Mouse (Mus musculus) forebrain, postnatal 0 days (tissue): ENCODE results near the gene Hormad1. TPM values are rescaled to one million over a fixed set of nuclear protein-coding genes. Genes with fewer than 3 reads are reported as not detected.

ENCODE experiments used
- ATAC-seq: fragments of 200-750 bp; cut with Nextera tagmentation; 2 replicates; pipeline ENCODE4 v1.8.0; 2017; ENCODE audit warnings: mild to moderate bottlenecking, moderate library complexity
- DNase-seq: peaks from one replicate; pipeline ENCODE4 v3.0.0-alpha.2; 2015
- H3K27ac ChIP-seq: fragments of 300-500 bp; sonication (generic); 2 replicates; pipeline ENCODE4 v1.5.1; 2014; ENCODE audit warnings: low read depth, mild to moderate bottlenecking, antibody characterized with exemption, low read length, moderate library complexity, mixed read lengths
- H3K27me3 ChIP-seq: fragments of 300-500 bp; sonication (generic); 2 replicates; pipeline ENCODE4 v1.6.1; 2014; ENCODE audit warnings: mild to moderate bottlenecking, low read length, mixed read lengths; ENCODE audit not compliant: insufficient read depth
- H3K36me3 ChIP-seq: fragments of 300-500 bp; sonication (generic); 2 replicates; pipeline ENCODE4 v1.6.1; 2014; ENCODE audit warnings: mild to moderate bottlenecking, moderate library complexity; ENCODE audit not compliant: insufficient read depth
- H3K4me1 ChIP-seq: fragments of 300-500 bp; sonication (generic); 2 replicates; pipeline ENCODE4 v1.6.1; 2014; ENCODE audit warnings: antibody characterized with exemption; ENCODE audit not compliant: insufficient read depth
- H3K4me2 ChIP-seq: fragments of 300-500 bp; sonication (generic); 2 replicates; pipeline ENCODE4 v1.6.1; 2014; ENCODE audit warnings: low read depth, mild to moderate bottlenecking, moderate library complexity
- H3K4me3 ChIP-seq: fragments of 300-500 bp; sonication (generic); 2 replicates; pipeline ENCODE4 v1.5.1; 2014; ENCODE audit warnings: low read depth, low read length, mixed read lengths
- H3K9ac ChIP-seq: fragments of 300-500 bp; sonication (generic); 2 replicates; pipeline ENCODE4 v1.6.1; 2014; ENCODE audit warnings: mild to moderate bottlenecking
- H3K9me3 ChIP-seq: fragments of 300-500 bp; sonication (generic); 2 replicates; pipeline ENCODE4 v1.6.1; 2016; ENCODE audit warnings: low read length
- CTCF ChIP-seq: sonication (generic); IDR thresholded peaks from 2 replicates; pipeline ENCODE4 v1.5.1; 2016; ENCODE audit warnings: antibody characterized with exemption, control low read depth, low read depth
- WGBS: fragments of 180-500 bp; shearing (Covaris S2); extraction: QIAGEN DNeasy Blood & Tissue Kit; methylation state at CpG from one replicate; pipeline ENCODE4 v1.1.7; 2014; 5-methylcytosine and 5-hydroxymethylcytosine counted together
- polyA plus RNA-seq: library from polyadenylated mRNA; unstranded; fragments of >200 nt; fragmentation: Nextera tagmentation; extraction: Ambion mirVana; gene quantifications from 2 replicates; pipeline ENCODE4 v1.2.1, GENCODE M21; 2015
- total RNA-seq: library from RNA; depleted of rRNA; stranded (reverse); fragments of >200 nt; gene quantifications from 2 replicates; pipeline ENCODE4 v1.2.3, GENCODE M21; 2014

The Hormad1 gene
- total and polyA plus RNA-seq, 2 experiments from 2014 or later: not detected

GRCm38 (mm10) chr3:95553986-95554385, 5.5 kb upstream of the Hormad1 start:
- Histone ChIP-seq H3K27me3 (no peaks in the 10 kb centered on the region), H3K36me3 (no peaks in the 10 kb centered on the region), H3K4me3 (no peak overlapping the region), H3K9ac (no peak overlapping the region), H3K9me3 (no peaks in the 10 kb centered on the region), H3K4me1 (no peaks in the 10 kb centered on the region), H3K27ac (no peak overlapping the region), H3K4me2 (no peak overlapping the region)
- WGBS: 67% methylated on average over 3 of the region's 3 CpGs
- ATAC-seq (no peak), DNase-seq (no peak)
- TF ChIP-seq CTCF: no peak

GRCm38 (mm10) chr3:95560738-95561137, 1.3 kb downstream of the Hormad1 start:
- H3K9me3 ChIP-seq: no peaks in the 10 kb centered on the region
- H3K4me3 ChIP-seq: no peak overlapping the region
- DNase-seq (no peak), ATAC-seq (no peak)
- H3K4me2 ChIP-seq: no peak overlapping the region
- H3K36me3 ChIP-seq: no peaks in the 10 kb centered on the region
- no peaks in the 10 kb centered on the region for H3K4me1 ChIP-seq
- no peak overlapping the region for H3K9ac ChIP-seq
- no peak for TF ChIP-seq CTCF
- WGBS: 89% methylated on average over 3 of the region's 3 CpGs
- H3K27ac ChIP-seq: no peak overlapping the region
- no peaks in the 10 kb centered on the region for H3K27me3 ChIP-seq

- Histone ChIP-seq H3K36me3 (no peaks in the 10 kb centered on the region), H3K4me3 (no peak overlapping the region), H3K4me2 (no peak overlapping the region), H3K27me3 (no peaks in the 10 kb centered on the region), H3K27ac (no peak overlapping the region), H3K4me1 (no peaks in the 10 kb centered on the region), H3K9ac (no peak overlapping the region), H3K9me3 (no peaks in the 10 kb centered on the region)
- no peak for TF ChIP-seq CTCF
- WGBS: 58% methylated on average over 2 of the region's 2 CpGs
- no peak for ATAC-seq
- no peak for DNase-seq
Observed at GRCm38 (mm10) chr3:95561826-95562225, 2.3 kb downstream of the Hormad1 start.

- no peak overlapping the region for H3K9ac ChIP-seq
- TF ChIP-seq CTCF: no peak
- H3K27me3 ChIP-seq: no peaks in the 10 kb centered on the region
- no peak for ATAC-seq
- H3K36me3 ChIP-seq: no peaks in the 10 kb centered on the region
- H3K4me1 ChIP-seq: no peaks in the 10 kb centered on the region
- H3K27ac ChIP-seq: no peak overlapping the region
- H3K4me3 ChIP-seq: no peak overlapping the region
- no peak overlapping the region for H3K4me2 ChIP-seq
- WGBS: 91% methylated on average over 3 of the region's 3 CpGs
- no peak for DNase-seq
- H3K9me3 ChIP-seq: no peaks in the 10 kb centered on the region
Observed at GRCm38 (mm10) chr3:95569585-95569984, 10.1 kb downstream of the Hormad1 start.

GRCm38 (mm10) chr3:95587754-95588603, 28.5 kb downstream of the Hormad1 start:
- Histone ChIP-seq H3K4me3 (peak overlapping the region; percentile 76), H3K9ac (peak overlapping the region; percentile 33; the same call in 1 of the 2 replicates), H3K27me3 (no peaks in the 10 kb centered on the region), H3K4me2 (peak overlapping the region; percentile 51), H3K27ac (peak overlapping the region; percentile 60; the same call in 1 of the 2 replicates), H3K36me3 (0 out of 2 replicates have a peak, but pooled peaks cover 3% of the 10 kb centered on the region), H3K9me3 (no peaks in the 10 kb centered on the region), H3K4me1 (no peaks in the 10 kb centered on the region)
- 51% methylated on average over 8 of the region's 8 CpGs for WGBS
- no peak for TF ChIP-seq CTCF
- ATAC-seq (peak; percentile 38; the same call in 1 of the 2 replicates), DNase-seq (no peak)

- WGBS: under 1% methylated on average over 12 of the region's 12 CpGs
- H3K27me3 ChIP-seq: no peaks in the 10 kb centered on the region
- H3K9me3 ChIP-seq: no peaks in the 10 kb centered on the region
- H3K4me3 ChIP-seq: peak within 1 kb of the TSS; percentile 76
- peak; percentile 100 for ATAC-seq
- H3K36me3 ChIP-seq: 0 out of 2 replicates have a peak, but pooled peaks cover 3% of the 10 kb centered on the region
- TF ChIP-seq CTCF: peak; percentile 34; the same call in 1 of the 2 replicates
- peak; percentile 97 for DNase-seq
- peak within 1 kb of the TSS; percentile 60; the same call in 1 of the 2 replicates for H3K27ac ChIP-seq
- H3K4me1 ChIP-seq: no peaks in the 10 kb centered on the region
- H3K9ac ChIP-seq: peak within 1 kb of the TSS; percentile 56
- peak within 1 kb of the TSS; percentile 59 for H3K4me2 ChIP-seq
Observed at GRCm38 (mm10) chr3:95588604-95589086, 29.2 kb downstream of the Hormad1 start, which contains the start of gene Golph3l. Gene Golph3l (plus strand): TSS chr3:95588934.

- no peaks in the 10 kb centered on the region for H3K27me3 ChIP-seq
- H3K4me3 ChIP-seq: no peak overlapping the region
- DNase-seq (no peak), ATAC-seq (no peak)
- H3K36me3 ChIP-seq: no peaks in the 10 kb centered on the region; the same call in none of the 2 replicates
- H3K9ac ChIP-seq: no peak overlapping the region
- H3K4me2 ChIP-seq: no peak overlapping the region
- no peak for TF ChIP-seq CTCF
- H3K4me1 ChIP-seq: no peaks in the 10 kb centered on the region
- H3K27ac ChIP-seq: no peak overlapping the region
- H3K9me3 ChIP-seq: no peaks in the 10 kb centered on the region
Observed at GRCm38 (mm10) chr3:95598734-95599133, 39.3 kb downstream of the Hormad1 start.
